Mouse (Mus musculus): Measurements from ENCODE around the gene Vmn1r56. TPM values are rescaled to one million over a fixed set of nuclear protein-coding genes. Genes with fewer than 3 reads are reported as not detected.
"Not testable (repeated sequence)": the region's sequence is repeated elsewhere in the genome, so short reads cannot be mapped to it uniquely, and the experiment has no call there.

Gene Vmn1r56
- not detected in 2 replicates for polyA plus RNA-seq (2015; fragmentation: Nextera tagmentation; extraction: Ambion mirVana)

GRCm38 (mm10) chr7:5196647-5197046 lies at the start of gene Vmn1r56:
Gene Vmn1r56 (minus strand): TSS chr7:5196747.
- not testable (repeated sequence) for H3K4me1 ChIP-seq; H3K4me3 ChIP-seq (replicated peaks); H3K9me3 ChIP-seq (replicated peaks); H3K27me3 ChIP-seq; H3K36me3 ChIP-seq; H3K9ac ChIP-seq; H3K27ac ChIP-seq (replicated peaks); H3K4me2 ChIP-seq (replicated peaks); ATAC-seq (ENCODE audit: insufficient number of reproducible peaks, low FRiP score, low TSS enrichment, low read depth)

DNA sequence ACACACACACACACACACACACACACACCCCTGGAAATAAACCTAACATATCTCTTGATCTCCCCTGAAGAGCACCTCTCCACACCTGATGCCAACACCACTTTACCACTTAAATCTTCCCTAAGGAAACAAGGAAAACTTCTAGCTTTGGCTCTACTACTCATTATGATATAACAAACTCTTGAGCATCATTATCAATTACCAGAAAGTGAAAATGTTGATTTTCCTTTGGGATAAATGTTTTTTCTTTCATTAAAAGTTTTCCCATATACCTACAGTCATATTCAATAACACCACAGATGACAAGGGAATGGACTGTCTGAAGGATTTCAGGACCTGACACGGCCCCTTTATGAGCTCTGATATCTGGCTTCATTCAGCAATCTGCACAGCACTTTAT lies 21.6 kb upstream of the Vmn1r56 start, which contains the start of gene Vmn1r57:
TSS of gene Vmn1r57 (plus strand) at position 301 of the 400 bp plus-strand sequence.
- H3K4me1 ChIP-seq; H3K9me3 ChIP-seq (replicated peaks); H3K27ac ChIP-seq (replicated peaks); ATAC-seq (ENCODE audit: insufficient number of reproducible peaks, low FRiP score, low TSS enrichment, low read depth); H3K4me2 ChIP-seq (replicated peaks); H3K36me3 ChIP-seq; H3K4me3 ChIP-seq (replicated peaks); H3K9ac ChIP-seq; H3K27me3 ChIP-seq: not testable (repeated sequence)
- WGBS, result 57% methylated on average over 1 of the region's 1 CpGs

DNA sequence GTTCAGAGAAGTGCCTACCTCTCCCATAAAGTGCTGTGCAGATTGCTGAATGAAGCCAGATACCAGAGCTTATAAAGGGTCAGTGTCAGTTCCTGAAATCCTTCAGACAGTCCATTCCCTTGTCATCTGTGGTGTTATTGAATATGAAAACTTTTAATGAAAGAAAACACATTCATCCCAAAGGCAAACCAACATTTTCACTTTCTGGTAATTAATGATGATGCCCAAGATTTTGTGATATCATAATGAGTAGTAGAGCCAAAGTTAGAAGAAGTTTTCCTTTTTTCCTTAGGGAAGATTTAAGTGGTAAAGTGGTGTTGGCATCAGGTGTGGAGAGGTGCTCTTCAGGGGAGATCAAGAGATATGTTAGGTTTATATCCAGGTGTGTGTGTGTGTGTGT lies 47.0 kb downstream of the Vmn1r56 start, which contains the start of gene Vmn1r55:
TSS of gene Vmn1r55 (minus strand) at position 101 of the 400 bp plus-strand sequence.
- H3K4me1 ChIP-seq; H3K4me3 ChIP-seq (replicated peaks); H3K36me3 ChIP-seq; H3K27me3 ChIP-seq; H3K27ac ChIP-seq (replicated peaks); H3K9ac ChIP-seq; H3K9me3 ChIP-seq (replicated peaks); H3K4me2 ChIP-seq (replicated peaks); ATAC-seq (ENCODE audit: insufficient number of reproducible peaks, low FRiP score, low TSS enrichment, low read depth): not testable (repeated sequence)

Other genes with a start within 250 kb of the Vmn1r56 start
- gene Sbk2, start 232.3 kb downstream of the Vmn1r56 start, polyA plus RNA-seq (2015; fragmentation: Nextera tagmentation; extraction: Ambion mirVana), result 0.32 and 1.1 TPM in 2 replicates
- 0.05 and 0.25 TPM in 2 replicates for gene Sbk3, start 225.6 kb downstream of the Vmn1r56 start, polyA plus RNA-seq (2015; fragmentation: Nextera tagmentation; extraction: Ambion mirVana)
- gene Zfp579, start 200.6 kb downstream of the Vmn1r56 start, polyA plus RNA-seq (2015; fragmentation: Nextera tagmentation; extraction: Ambion mirVana), result 32.8 and 35.0 TPM in 2 replicates
- 15.2 and 15.8 TPM in 2 replicates for gene Zfp524, start 182.3 kb downstream of the Vmn1r56 start, polyA plus RNA-seq (2015; fragmentation: Nextera tagmentation; extraction: Ambion mirVana)
- 43.9 and 46.2 TPM in 2 replicates for gene Fiz1, start 182.1 kb downstream of the Vmn1r56 start, polyA plus RNA-seq (2015; fragmentation: Nextera tagmentation; extraction: Ambion mirVana)
- gene Gm44973, start 181.3 kb downstream of the Vmn1r56 start, polyA plus RNA-seq (2015; fragmentation: Nextera tagmentation; extraction: Ambion mirVana), result 1.2 TPM in 1 of 2 replicates, not detected in the other
- 8.0 and 9.0 TPM in 2 replicates for gene Zfp865, start 176.4 kb downstream of the Vmn1r56 start, polyA plus RNA-seq (2015; fragmentation: Nextera tagmentation; extraction: Ambion mirVana)
- gene Ccdc106, start 176.2 kb downstream of the Vmn1r56 start, polyA plus RNA-seq (2015; fragmentation: Nextera tagmentation; extraction: Ambion mirVana), result 35.4 and 37.8 TPM in 2 replicates
- not detected in 2 replicates for gene 4632433K11Rik, start 162.6 kb downstream of the Vmn1r56 start, polyA plus RNA-seq (2015; fragmentation: Nextera tagmentation; extraction: Ambion mirVana)
- 6.7 and 7.5 TPM in 2 replicates for gene Zfp784, start 158.3 kb downstream of the Vmn1r56 start, polyA plus RNA-seq (2015; fragmentation: Nextera tagmentation; extraction: Ambion mirVana)
- 36.8 and 43.1 TPM in 2 replicates for gene Zfp580, start 145.2 kb downstream of the Vmn1r56 start, polyA plus RNA-seq (2015; fragmentation: Nextera tagmentation; extraction: Ambion mirVana)
- gene U2af2, start 134.6 kb downstream of the Vmn1r56 start, polyA plus RNA-seq (2015; fragmentation: Nextera tagmentation; extraction: Ambion mirVana), result 116 and 124 TPM in 2 replicates
- 66.5 and 70.6 TPM in 2 replicates for gene Epn1, start 116.5 kb downstream of the Vmn1r56 start, polyA plus RNA-seq (2015; fragmentation: Nextera tagmentation; extraction: Ambion mirVana)
- not detected in 2 replicates for gene Rfpl4, start 79.8 kb downstream of the Vmn1r56 start, polyA plus RNA-seq (2015; fragmentation: Nextera tagmentation; extraction: Ambion mirVana)
- gene Rasl2-9, start 70.8 kb downstream of the Vmn1r56 start, polyA plus RNA-seq (2015; fragmentation: Nextera tagmentation; extraction: Ambion mirVana), result 0.60 and 0.80 TPM in 2 replicates
- gene Vmn1r55, start 47.1 kb downstream of the Vmn1r56 start, polyA plus RNA-seq (2015; fragmentation: Nextera tagmentation; extraction: Ambion mirVana), result not detected in 2 replicates
- not detected in 2 replicates for gene Vmn1r57, start 21.7 kb upstream of the Vmn1r56 start, polyA plus RNA-seq (2015; fragmentation: Nextera tagmentation; extraction: Ambion mirVana)
- not detected in 2 replicates for gene Gm5065, start 153.8 kb upstream of the Vmn1r56 start, polyA plus RNA-seq (2015; fragmentation: Nextera tagmentation; extraction: Ambion mirVana)
- not detected in 2 replicates for gene Nlrp2, start 154.3 kb upstream of the Vmn1r56 start, polyA plus RNA-seq (2015; fragmentation: Nextera tagmentation; extraction: Ambion mirVana)
- gene Vmn1r58, start 216.6 kb upstream of the Vmn1r56 start, polyA plus RNA-seq (2015; fragmentation: Nextera tagmentation; extraction: Ambion mirVana), result 0.04 TPM in 1 of 2 replicates, not detected in the other